10 mouse cellular contexts compared by ENCODE assay signal in the genomic region with DNA sequence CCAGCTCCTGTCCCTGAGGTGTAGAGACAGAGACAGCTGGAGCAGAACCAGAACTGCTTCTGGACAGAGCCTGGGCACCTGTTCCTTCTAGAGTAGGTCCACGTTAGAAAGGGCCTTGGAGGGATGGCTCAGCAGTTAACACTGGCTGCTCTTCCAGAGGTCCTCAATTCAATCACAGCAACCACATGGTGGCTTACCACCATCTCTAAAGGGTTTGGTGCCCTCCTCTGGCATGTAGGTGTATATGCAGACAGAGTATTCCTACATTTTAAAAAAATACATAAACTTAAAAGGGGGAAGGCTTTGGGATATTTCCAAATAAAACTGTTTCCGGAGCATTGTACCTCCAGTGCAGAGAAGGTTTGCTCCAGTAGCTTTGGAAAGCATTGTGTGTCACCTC. TPM values are rescaled to one million over a fixed set of nuclear protein-coding genes. Genes with fewer than 3 reads are reported as not detected.
DNase-seq lines count a peak whose midpoint lies in the region; ATAC-seq and TF ChIP-seq lines count a peak whose summit lies in the region.
"Had no signal": no experiment of that assay in that cellular context is flagged by ENCODE, and none has a peak within 500 bp of the region (broad histone marks: within the 10 kb centered on the region; RNA-seq: fewer than 3 reads in every experiment).

No protein-coding gene starts in this region.

- peaks cover 33% of the 10 kb centered on the region for H3K36me3 ChIP-seq in intestine, postnatal 0 days (ENCODE audit: control insufficient read depth, insufficient read depth)
- H3K36me3 ChIP-seq in intestine, embryonic 15.5 days, result peaks cover 21% of the 10 kb centered on the region

- WGBS in intestine, postnatal 0 days, result 35% methylated on average over 2 of the region's 2 CpGs
- WGBS in intestine, embryonic 15.5 days, result 36% methylated on average over 2 of the region's 2 CpGs

- no peak overlapping the region for H3K27ac ChIP-seq in intestine, postnatal 0 days (ENCODE audit: low read depth, low read length)
- H3K27ac ChIP-seq in intestine, embryonic 15.5 days, result no peak overlapping the region
- H3K27ac ChIP-seq: limb, embryonic 13.5 days had no signal

- ATAC-seq in intestine, postnatal 0 days, result no peak
- ATAC-seq in intestine, embryonic 15.5 days, result no peak
- ATAC-seq in common myeloid progenitor, adult 5-6 weeks (replicated peaks; ENCODE audit: low read depth, poor library complexity, severe bottlenecking), result peak; percentile 79

- H3K9ac ChIP-seq in intestine, postnatal 0 days (ENCODE audit: low read depth, low read length), result no peak overlapping the region
- H3K9ac ChIP-seq in intestine, embryonic 15.5 days, result no peak overlapping the region
- H3K9ac ChIP-seq: limb, embryonic 13.5 days had no signal

- no peaks in the 10 kb centered on the region for H3K27me3 ChIP-seq in intestine, postnatal 0 days (replicated peaks; ENCODE audit: control insufficient read depth, insufficient read depth, low read length)
- H3K27me3 ChIP-seq in intestine, embryonic 15.5 days (replicated peaks), result no peaks in the 10 kb centered on the region
- H3K27me3 ChIP-seq: limb, embryonic 13.5 days had no signal

- H3K4me2 ChIP-seq in intestine, postnatal 0 days (replicated peaks; ENCODE audit: low read depth), result no peak overlapping the region
- no peak overlapping the region for H3K4me2 ChIP-seq in intestine, embryonic 15.5 days (replicated peaks)
- H3K4me2 ChIP-seq: limb, embryonic 13.5 days had no signal

- TF ChIP-seq CTCF in intestine, postnatal 0 days (IDR thresholded peaks at IDR 0.05; ENCODE audit: low read depth), result peak; percentile 87

- DNase-seq in 416B (ENCODE audit: low read depth), result peak; percentile 80
- DNase-seq in CD4-positive, CD25-positive, alpha-beta regulatory T cell, adult 2 months (ENCODE audit: low read depth, low spot score), result peak; percentile 75
- peak; percentile 18 for DNase-seq in left cerebral cortex, postnatal 4 days
- peak; percentile 30 for DNase-seq in right cerebral cortex, postnatal 14 days
- DNase-seq in ovary, adult 18-20 months (ENCODE audit: low spot score), result no peak

- no peak overlapping the region for H3K4me3 ChIP-seq in intestine, postnatal 0 days (ENCODE audit: low read depth, low read length)
- no peak overlapping the region for H3K4me3 ChIP-seq in intestine, embryonic 15.5 days (replicated peaks)
- H3K4me3 ChIP-seq: erythroblast, embryonic 14.5 days; limb, embryonic 13.5 days had no signal

- no peaks in the 10 kb centered on the region for H3K9me3 ChIP-seq in intestine, postnatal 0 days (ENCODE audit: control insufficient read depth)
- H3K9me3 ChIP-seq in intestine, embryonic 15.5 days, result no peaks in the 10 kb centered on the region
- H3K9me3 ChIP-seq: limb, embryonic 13.5 days had no signal

- H3K4me1 ChIP-seq in intestine, postnatal 0 days (replicated peaks; ENCODE audit: control insufficient read depth, insufficient read depth, low read length), result no peaks in the 10 kb centered on the region
- H3K4me1 ChIP-seq in intestine, embryonic 15.5 days (replicated peaks), result 0 out of 2 replicates have a peak, but pooled peaks cover 3% of the 10 kb centered on the region

- intact Hi-C loops in left cerebral cortex, postnatal 4 days (cut with DNase I), result no loop called here

RNA-seq across cellular contexts. Expression of a gene that starts 5.1 kb away (rescaled TPM):
- polyA plus RNA-seq in intestine, postnatal 0 days (2015; fragmentation: Nextera tagmentation; extraction: Ambion mirVana), result 11.6 and 12.7 TPM in 2 replicates
- 27.9 and 28.2 TPM in 2 replicates for polyA plus RNA-seq in intestine, embryonic 15.5 days (2015; fragmentation: Nextera tagmentation; extraction: Ambion mirVana)
- total RNA-seq in common myeloid progenitor, adult 5-6 weeks (2017), result 52.5 and 58.7 TPM in 2 replicates
- total RNA-seq in left cerebral cortex, postnatal 4 days (2021), result 10 to 100 TPM; 16.2 to 18.6 TPM

RNA-seq across cellular contexts. Expression of a gene that starts 12.0 kb away (rescaled TPM):
- polyA plus RNA-seq in intestine, postnatal 0 days (2015; fragmentation: Nextera tagmentation; extraction: Ambion mirVana), result 14.0 and 14.7 TPM in 2 replicates
- 26.9 and 27.9 TPM in 2 replicates for polyA plus RNA-seq in intestine, embryonic 15.5 days (2015; fragmentation: Nextera tagmentation; extraction: Ambion mirVana)
- total RNA-seq in common myeloid progenitor, adult 5-6 weeks (2017), result 25.8 and 32.2 TPM in 2 replicates
- total RNA-seq in left cerebral cortex, postnatal 4 days (2021), result 10 to 100 TPM; 64.0 to 65.2 TPM

RNA-seq across cellular contexts. Expression of a gene that starts 31.6 kb away (rescaled TPM):
- 0.81 and 1.0 TPM in 2 replicates for polyA plus RNA-seq in intestine, postnatal 0 days (2015; fragmentation: Nextera tagmentation; extraction: Ambion mirVana)
- polyA plus RNA-seq in intestine, embryonic 15.5 days (2015; fragmentation: Nextera tagmentation; extraction: Ambion mirVana), result 0.92 and 0.96 TPM in 2 replicates
- total RNA-seq in common myeloid progenitor, adult 5-6 weeks (2017), result not detected in 2 replicates
- total RNA-seq in left cerebral cortex, postnatal 4 days (2021), result not detected
- polyA plus RNA-seq: erythroblast, embryonic 14.5 days; limb, embryonic 13.5 days had no signal

RNA-seq across cellular contexts. Expression of a gene that starts 48.6 kb away (rescaled TPM):
- polyA plus RNA-seq in intestine, postnatal 0 days (2015; fragmentation: Nextera tagmentation; extraction: Ambion mirVana), result 3.3 and 4.1 TPM in 2 replicates
- polyA plus RNA-seq in intestine, embryonic 15.5 days (2015; fragmentation: Nextera tagmentation; extraction: Ambion mirVana), result 11.7 and 13.4 TPM in 2 replicates
- not detected in 2 replicates for total RNA-seq in common myeloid progenitor, adult 5-6 weeks (2017)
- total RNA-seq in left cerebral cortex, postnatal 4 days (2021), result 10 to 100 TPM; 21.5 to 25.0 TPM
